Mouse (Mus musculus) midbrain, embryonic 16.5 days (tissue): ENCODE data around the gene 1810010H24Rik. TPM values are rescaled to one million over a fixed set of nuclear protein-coding genes. Genes with fewer than 3 reads are reported as not detected.
"Not testable (repeated sequence)": the region's sequence is repeated elsewhere in the genome, so short reads cannot be mapped to it uniquely, and the experiment has no call there.

Source experiments
- ATAC-seq: fragments of 200-750 bp; cut with Nextera tagmentation; 2 replicates; pipeline ENCODE4 v1.8.0; 2017; ENCODE audit warnings: moderate TSS enrichment
- H3K27ac ChIP-seq: fragments of 300-500 bp; sonication (generic); 2 replicates; pipeline ENCODE4 v1.5.1; 2014; ENCODE audit warnings: mild to moderate bottlenecking, low read length, mixed read lengths
- H3K27me3 ChIP-seq: fragments of 300-500 bp; sonication (generic); 2 replicates; pipeline ENCODE4 v1.6.1; 2014; ENCODE audit warnings: low read depth, low read length, mixed read lengths; ENCODE audit not compliant: control insufficient read depth, insufficient read depth
- H3K36me3 ChIP-seq: fragments of 300-500 bp; sonication (generic); 2 replicates; pipeline ENCODE4 v1.6.1; 2014; ENCODE audit warnings: mild to moderate bottlenecking, low read length, moderate library complexity, mixed read lengths; ENCODE audit not compliant: control insufficient read depth, insufficient read depth
- H3K4me1 ChIP-seq: fragments of 300-500 bp; sonication (generic); 2 replicates; pipeline ENCODE4 v1.6.1; 2014; ENCODE audit warnings: mild to moderate bottlenecking, low read length, mixed read lengths; ENCODE audit not compliant: control insufficient read depth, insufficient read depth
- H3K4me2 ChIP-seq: fragments of 300-500 bp; sonication (generic); 2 replicates; pipeline ENCODE4 v1.6.1; 2014; ENCODE audit warnings: mild to moderate bottlenecking, low read length, mixed read lengths
- H3K4me3 ChIP-seq: fragments of 300-500 bp; sonication (generic); 2 replicates; pipeline ENCODE4 v1.5.1; 2014; ENCODE audit warnings: low read depth, mild to moderate bottlenecking, low read length, moderate library complexity, mixed read lengths
- H3K9ac ChIP-seq: fragments of 300-500 bp; sonication (generic); 2 replicates; pipeline ENCODE4 v1.6.1; 2014; ENCODE audit warnings: low read depth, low read length, mixed read lengths
- H3K9me3 ChIP-seq: fragments of 300-500 bp; sonication (generic); replicated peaks from 2 replicates; pipeline ENCODE4 v1.6.1; 2014; ENCODE audit warnings: mild to moderate bottlenecking, low read length, mixed read lengths; ENCODE audit not compliant: control insufficient read depth, poor library complexity, severe bottlenecking
- WGBS: fragments of 180-500 bp; shearing (Covaris S2); extraction: QIAGEN DNeasy Blood & Tissue Kit; methylation state at CpG from one replicate; pipeline ENCODE4 v1.1.7; 2014; 5-methylcytosine and 5-hydroxymethylcytosine counted together
- polyA plus RNA-seq: library from polyadenylated mRNA; unstranded; fragments of >200 nt; fragmentation: Nextera tagmentation; extraction: Ambion mirVana; gene quantifications from 2 replicates; pipeline ENCODE4 v1.2.1, GENCODE M21; 2015

1810010H24Rik gene
- polyA plus RNA-seq, 1 experiment from 2014 or later, result 6.8 TPM

DNA sequence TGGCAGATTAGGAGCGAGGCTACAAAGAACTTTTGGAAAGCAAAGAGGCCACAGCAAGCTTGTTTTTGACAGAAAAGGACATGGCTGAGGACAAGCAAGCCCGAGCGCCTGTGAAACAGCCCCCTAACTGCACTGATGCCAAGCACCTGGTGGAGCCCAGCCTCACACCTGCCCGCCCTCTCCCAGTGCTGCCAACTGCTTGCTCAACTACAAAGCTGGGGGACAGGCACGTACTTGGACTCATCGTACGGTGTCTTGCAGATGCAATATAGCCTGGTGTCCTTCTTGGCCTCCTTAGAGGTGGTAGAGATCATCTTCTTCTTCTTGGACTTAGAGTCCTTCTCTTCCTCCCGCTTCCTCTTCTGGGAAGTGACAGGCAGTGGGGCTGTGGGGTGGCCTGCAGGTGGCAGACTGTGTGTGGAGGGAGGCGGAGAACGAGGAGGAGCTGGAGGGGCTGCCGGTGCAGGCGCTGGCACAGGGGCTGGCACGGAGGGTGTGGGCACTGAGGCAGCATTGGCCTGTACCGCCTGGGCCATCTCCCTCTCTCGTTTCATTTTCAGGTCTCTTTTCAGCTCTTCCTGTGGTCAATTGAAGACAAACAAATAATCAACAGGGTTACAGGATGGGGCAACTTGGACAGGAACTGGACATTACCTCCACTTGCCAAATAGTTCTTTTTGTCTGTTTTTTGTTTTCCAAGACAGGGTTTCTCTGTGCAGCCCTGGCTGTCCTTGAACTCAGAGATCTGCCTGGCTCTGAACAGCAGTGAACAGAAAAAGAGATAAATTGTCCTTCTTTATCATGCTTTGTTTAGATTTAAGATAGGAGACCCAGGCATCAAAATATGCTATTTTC lies 21.5 kb downstream of the 1810010H24Rik start:
- H3K4me2 ChIP-seq, result no peak overlapping the region
- no peaks in the 10 kb centered on the region for H3K27me3 ChIP-seq
- no peak overlapping the region for H3K4me3 ChIP-seq
- ATAC-seq, result no peak
- WGBS, result 92% methylated on average over 15 of the region's 15 CpGs
- H3K36me3 ChIP-seq, result peaks cover 22% of the 10 kb centered on the region
- H3K9ac ChIP-seq, result no peak overlapping the region
- no peaks in the 10 kb centered on the region for H3K9me3 ChIP-seq
- no peaks in the 10 kb centered on the region for H3K4me1 ChIP-seq
- H3K27ac ChIP-seq, result no peak overlapping the region; the same call in 1 of the 2 replicates

DNA sequence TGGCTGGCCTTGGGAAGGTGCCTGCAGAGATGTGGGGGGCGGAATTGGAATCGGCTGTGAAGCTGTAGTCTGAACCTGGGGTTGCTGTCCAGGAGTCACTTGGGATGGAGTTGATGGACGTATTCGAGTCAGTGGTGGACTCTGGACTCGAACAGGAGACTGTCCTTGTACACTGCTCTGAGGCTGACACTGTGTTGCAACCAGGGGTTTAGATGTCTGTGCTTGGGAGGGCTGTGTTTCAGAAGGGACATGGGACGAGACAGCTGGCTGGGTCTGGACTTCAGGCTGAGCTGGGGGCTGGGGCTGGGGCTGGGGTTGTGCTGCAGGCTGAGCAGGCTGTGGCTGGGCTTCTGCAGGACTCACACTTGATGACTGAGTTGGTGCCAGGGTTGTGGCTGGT lies 29.4 kb downstream of the 1810010H24Rik start:
- Histone ChIP-seq H3K27me3 (no peaks in the 10 kb centered on the region), H3K36me3 (peaks cover 63% of the 10 kb centered on the region), H3K9ac (no peak overlapping the region), H3K27ac (no peak overlapping the region), H3K4me2 (no peak overlapping the region), H3K4me1 (no peaks in the 10 kb centered on the region), H3K9me3 (no peaks in the 10 kb centered on the region), H3K4me3 (no peak overlapping the region)
- no peak for ATAC-seq
- 95% methylated on average over 6 of the region's 6 CpGs for WGBS

DNA sequence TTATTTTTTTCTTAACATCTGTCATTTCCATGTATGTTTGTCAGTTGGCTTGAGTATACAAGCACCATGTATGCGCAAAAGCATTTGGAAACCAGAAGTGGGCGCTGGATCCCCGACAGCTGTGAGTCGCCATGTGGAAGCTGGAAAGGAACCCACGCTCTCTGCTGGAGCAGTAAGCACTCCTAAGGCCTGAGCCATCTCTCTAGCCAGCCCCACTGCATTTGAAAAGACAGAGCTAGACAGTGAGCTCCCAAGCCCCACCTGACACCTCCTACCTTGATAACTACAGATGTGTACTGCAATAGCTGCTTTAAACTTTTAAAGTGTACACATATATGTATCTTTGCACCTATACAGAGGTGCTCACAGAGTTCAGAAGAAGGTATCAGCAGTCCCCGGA lies 31.9 kb downstream of the 1810010H24Rik start:
- WGBS, result 93% methylated on average over 6 of the region's 6 CpGs
- Histone ChIP-seq H3K4me2 (no peak overlapping the region), H3K27me3 (no peaks in the 10 kb centered on the region), H3K4me1 (no peaks in the 10 kb centered on the region), H3K4me3 (no peak overlapping the region), H3K9ac (no peak overlapping the region), H3K9me3 (no peaks in the 10 kb centered on the region), H3K27ac (no peak overlapping the region), H3K36me3 (peaks cover 69% of the 10 kb centered on the region)
- no peak for ATAC-seq

DNA sequence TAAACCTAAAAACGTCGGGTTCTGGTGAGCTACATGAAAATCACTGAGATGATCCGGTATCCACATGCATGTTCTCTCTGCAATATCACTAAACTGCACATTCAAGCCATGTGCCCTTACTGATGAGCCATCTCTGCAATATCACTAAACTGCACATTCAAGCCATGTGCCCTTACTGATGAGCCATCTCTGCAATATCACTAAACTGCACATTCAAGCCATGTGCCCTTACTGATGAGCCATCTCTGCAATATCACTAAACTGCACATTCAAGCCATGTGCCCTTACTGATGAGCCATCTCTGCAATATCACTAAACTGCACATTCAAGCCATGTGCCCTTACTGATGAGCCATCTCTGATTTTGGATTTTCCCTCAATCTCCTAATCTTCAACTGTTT lies 34.2 kb downstream of the 1810010H24Rik start:
- WGBS, result 99% methylated on average over 3 of the region's 3 CpGs
- H3K36me3 ChIP-seq, result peaks cover 57% of the 10 kb centered on the region

DNA sequence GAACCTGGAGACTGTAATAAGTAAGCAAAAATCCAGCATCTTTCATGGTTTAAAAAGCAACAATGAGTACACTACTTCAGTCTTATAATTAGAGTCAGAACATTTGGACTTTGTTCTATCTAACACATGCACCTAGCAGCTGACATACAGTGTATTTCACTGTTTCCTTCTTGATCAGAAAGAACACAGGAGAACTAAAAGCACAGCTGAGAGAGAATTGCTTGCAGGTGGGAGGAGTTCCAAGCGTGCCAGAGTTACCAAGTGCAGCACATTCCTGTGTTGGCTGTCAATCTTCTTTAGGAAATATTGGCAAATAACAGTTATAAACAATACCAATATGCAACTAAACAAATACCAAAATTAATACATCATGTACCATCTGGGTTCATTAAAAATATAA lies 35.5 kb downstream of the 1810010H24Rik start:
- no peak overlapping the region for H3K9ac ChIP-seq
- H3K4me1 ChIP-seq, result no peaks in the 10 kb centered on the region
- peaks cover 51% of the 10 kb centered on the region for H3K36me3 ChIP-seq
- ATAC-seq, result no peak
- no peaks in the 10 kb centered on the region for H3K9me3 ChIP-seq
- no peaks in the 10 kb centered on the region for H3K27me3 ChIP-seq
- no peak overlapping the region for H3K4me2 ChIP-seq
- WGBS, result 91% methylated on average over 1 of the region's 1 CpGs
- H3K27ac ChIP-seq, result no peak overlapping the region
- H3K4me3 ChIP-seq, result no peak overlapping the region

More for the DNA sequence above, 34.2 kb downstream of the 1810010H24Rik start:
- not testable (repeated sequence) for H3K27me3 ChIP-seq, H3K9ac ChIP-seq, H3K4me2 ChIP-seq, H3K4me1 ChIP-seq, H3K27ac ChIP-seq, ATAC-seq, H3K4me3 ChIP-seq, H3K9me3 ChIP-seq

DNA sequence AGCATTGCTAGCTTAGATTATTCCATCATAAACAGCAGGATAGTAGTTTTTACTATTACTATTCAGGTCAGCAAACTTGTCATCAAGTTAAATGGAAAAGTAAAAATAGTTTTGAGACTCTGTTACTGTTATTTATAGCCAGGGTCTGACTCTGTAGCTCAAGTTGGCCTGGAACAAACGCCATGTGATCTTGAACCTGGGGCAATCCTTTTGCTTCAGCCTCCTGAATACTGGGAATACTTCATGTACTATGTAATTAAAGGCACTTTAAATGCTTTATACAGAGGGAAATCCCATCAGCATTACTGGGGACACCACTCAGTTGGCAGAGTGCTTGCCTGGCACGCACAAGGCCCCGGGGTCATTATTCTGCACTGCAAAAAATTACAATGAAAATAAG lies 37.6 kb downstream of the 1810010H24Rik start:
- H3K9ac ChIP-seq, result no peak overlapping the region
- no peaks in the 10 kb centered on the region for H3K9me3 ChIP-seq
- H3K4me2 ChIP-seq, result no peak overlapping the region
- H3K27me3 ChIP-seq, result no peaks in the 10 kb centered on the region
- H3K27ac ChIP-seq, result no peak overlapping the region
- peaks cover 44% of the 10 kb centered on the region for H3K36me3 ChIP-seq
- H3K4me1 ChIP-seq, result no peaks in the 10 kb centered on the region
- no peak for ATAC-seq
- WGBS, result 86% methylated on average over 3 of the region's 3 CpGs
- no peak overlapping the region for H3K4me3 ChIP-seq

DNA sequence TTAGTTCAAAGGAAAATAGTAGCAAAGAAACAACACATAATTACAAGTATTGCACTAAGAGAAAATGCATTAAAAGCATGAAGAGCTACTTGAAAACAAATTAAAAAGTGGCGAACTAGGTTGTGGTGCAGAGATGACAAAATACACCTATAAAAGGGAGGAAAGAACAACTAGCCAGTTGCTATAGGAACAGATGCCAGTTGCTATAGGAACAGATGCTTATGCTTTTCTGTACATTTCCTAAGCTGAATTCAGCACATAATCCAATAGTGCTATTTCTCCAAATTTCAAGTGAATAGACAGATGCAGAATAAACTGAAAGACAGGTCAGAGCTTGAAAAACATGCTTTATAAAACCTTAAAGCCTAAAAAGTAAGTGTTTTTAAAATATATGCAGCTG lies 39.1 kb downstream of the 1810010H24Rik start:
- Histone ChIP-seq H3K36me3 (peaks cover 33% of the 10 kb centered on the region), H3K9ac (no peak overlapping the region)

DNA sequence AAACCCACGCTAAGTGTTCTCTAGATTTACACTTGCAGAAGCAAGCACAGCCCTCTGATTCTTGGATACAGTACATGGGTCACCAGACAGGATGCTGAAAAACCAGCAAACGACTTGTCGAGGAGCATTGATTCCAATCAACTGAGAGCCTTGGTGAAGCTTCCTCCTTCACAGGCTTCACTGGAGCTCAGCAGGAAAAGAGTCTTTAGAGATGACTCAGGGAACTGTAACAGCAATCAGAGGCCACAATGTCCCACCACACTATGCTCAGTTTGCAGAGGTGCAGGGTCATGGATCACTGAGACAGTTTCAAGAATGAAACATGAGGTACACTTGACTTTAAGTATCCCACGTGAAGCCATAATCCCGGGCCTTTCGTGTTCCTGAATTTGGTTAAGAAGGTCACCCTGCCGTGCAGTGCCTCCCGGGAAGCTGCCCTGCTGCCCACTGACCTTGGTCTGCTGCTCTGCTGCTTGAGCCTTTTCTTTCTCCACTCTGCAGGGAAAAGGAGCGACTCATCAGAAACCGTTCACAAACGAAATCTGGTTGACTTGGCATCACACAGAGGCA lies 39.8 kb downstream of the 1810010H24Rik start:
- Histone ChIP-seq H3K4me3 (no peak overlapping the region), H3K27me3 (no peaks in the 10 kb centered on the region), H3K9me3 (no peaks in the 10 kb centered on the region), H3K36me3 (peaks cover 33% of the 10 kb centered on the region), H3K4me1 (no peaks in the 10 kb centered on the region), H3K9ac (no peak overlapping the region), H3K4me2 (no peak overlapping the region), H3K27ac (no peak overlapping the region)
- ATAC-seq, result no peak
- 90% methylated on average over 11 of the region's 11 CpGs for WGBS

More for the DNA sequence above, 39.1 kb downstream of the 1810010H24Rik start:
- H3K27me3 ChIP-seq, result no peaks in the 10 kb centered on the region
- no peak overlapping the region for H3K4me2 ChIP-seq
- no peaks in the 10 kb centered on the region for H3K9me3 ChIP-seq
- no peak for ATAC-seq
- 84% methylated on average over 1 of the region's 1 CpGs for WGBS
- H3K4me1 ChIP-seq, result no peaks in the 10 kb centered on the region
- H3K27ac ChIP-seq, result no peak overlapping the region
- H3K4me3 ChIP-seq, result no peak overlapping the region
